Mouse (Mus musculus): ENCODE measurements around the gene Kcnj2. TPM values are rescaled to one million over a fixed set of nuclear protein-coding genes. Genes with fewer than 3 reads are reported as not detected.

The Kcnj2 gene
- polyA plus RNA-seq, 1 experiment = 2.9 TPM

GRCm38 (mm10) chr11:111078107-111078506 lies 12.1 kb downstream of the Kcnj2 start:
- 11% methylated on average over 11 of the region's 11 CpGs for WGBS
- no peak overlapping the region for H3K4me3 ChIP-seq (replicated peaks; ENCODE audit: control insufficient read depth, low read depth, low read length)
- H3K27ac ChIP-seq (ENCODE audit: control insufficient read depth, insufficient read depth, low read depth, low read length, poor library complexity) = no peak overlapping the region
- no peaks in the 10 kb centered on the region for H3K4me1 ChIP-seq (ENCODE audit: control insufficient read depth, insufficient read depth, low read length)
- TF ChIP-seq CTCF (IDR thresholded peaks at IDR 0.05; ENCODE audit: control insufficient read depth, insufficient read depth, low read length) = no peak
- no peak for TF ChIP-seq POLR2A (IDR thresholded peaks at IDR 0.05; ENCODE audit: borderline replicate concordance, control insufficient read depth, low read depth, low read length)

- TF ChIP-seq POLR2A (IDR thresholded peaks at IDR 0.05; ENCODE audit: borderline replicate concordance, control insufficient read depth, low read depth, low read length) (no peak), CTCF (IDR thresholded peaks at IDR 0.05; ENCODE audit: control insufficient read depth, insufficient read depth, low read length) (no peak)
- H3K4me3 ChIP-seq (replicated peaks; ENCODE audit: control insufficient read depth, low read depth, low read length) = no peak overlapping the region
- 61% methylated on average over 2 of the region's 2 CpGs for WGBS
- H3K4me1 ChIP-seq (ENCODE audit: control insufficient read depth, insufficient read depth, low read length) = no peaks in the 10 kb centered on the region
- no peak overlapping the region for H3K27ac ChIP-seq (ENCODE audit: control insufficient read depth, insufficient read depth, low read depth, low read length, poor library complexity)
Measured at GRCm38 (mm10) chr11:111083009-111083408, 17.0 kb downstream of the Kcnj2 start.

- WGBS = 84% methylated on average over 6 of the region's 6 CpGs
- H3K4me3 ChIP-seq (replicated peaks; ENCODE audit: control insufficient read depth, low read depth, low read length) = no peak overlapping the region
- H3K27ac ChIP-seq (ENCODE audit: control insufficient read depth, insufficient read depth, low read depth, low read length, poor library complexity) = no peak overlapping the region
- TF ChIP-seq CTCF (IDR thresholded peaks at IDR 0.05; ENCODE audit: control insufficient read depth, insufficient read depth, low read length) (no peak), POLR2A (IDR thresholded peaks at IDR 0.05; ENCODE audit: borderline replicate concordance, control insufficient read depth, low read depth, low read length) (no peak)
- no peaks in the 10 kb centered on the region; the same call in 1 of the 2 replicates for H3K4me1 ChIP-seq (ENCODE audit: control insufficient read depth, insufficient read depth, low read length)
Measured at GRCm38 (mm10) chr11:111086933-111087332, 21.0 kb downstream of the Kcnj2 start.

- no peak overlapping the region for H3K4me3 ChIP-seq (replicated peaks; ENCODE audit: control insufficient read depth, low read depth, low read length)
- H3K4me1 ChIP-seq (ENCODE audit: control insufficient read depth, insufficient read depth, low read length) = no peaks in the 10 kb centered on the region; the same call in 1 of the 2 replicates
- TF ChIP-seq POLR2A (IDR thresholded peaks at IDR 0.05; ENCODE audit: borderline replicate concordance, control insufficient read depth, low read depth, low read length) (no peak), CTCF (IDR thresholded peaks at IDR 0.05; ENCODE audit: control insufficient read depth, insufficient read depth, low read length) (no peak)
- H3K27ac ChIP-seq (ENCODE audit: control insufficient read depth, insufficient read depth, low read depth, low read length, poor library complexity) = no peak overlapping the region
Measured at GRCm38 (mm10) chr11:111088226-111088625, 22.3 kb downstream of the Kcnj2 start.

- 4% methylated on average over 3 of the region's 3 CpGs for WGBS
- TF ChIP-seq CTCF (IDR thresholded peaks at IDR 0.05; ENCODE audit: control insufficient read depth, insufficient read depth, low read length) = no peak
- TF ChIP-seq POLR2A (IDR thresholded peaks at IDR 0.05; ENCODE audit: borderline replicate concordance, control insufficient read depth, low read depth, low read length) = no peak
- H3K4me3 ChIP-seq (replicated peaks; ENCODE audit: control insufficient read depth, low read depth, low read length) = no peak overlapping the region
- H3K4me1 ChIP-seq (ENCODE audit: control insufficient read depth, insufficient read depth, low read length) = no peaks in the 10 kb centered on the region; the same call in 1 of the 2 replicates
- H3K27ac ChIP-seq (ENCODE audit: control insufficient read depth, insufficient read depth, low read depth, low read length, poor library complexity) = no peak overlapping the region
Measured at GRCm38 (mm10) chr11:111088812-111089211, 22.8 kb downstream of the Kcnj2 start.

- TF ChIP-seq CTCF (IDR thresholded peaks at IDR 0.05; ENCODE audit: control insufficient read depth, insufficient read depth, low read length) (no peak), POLR2A (IDR thresholded peaks at IDR 0.05; ENCODE audit: borderline replicate concordance, control insufficient read depth, low read depth, low read length) (no peak)
- WGBS = 82% methylated on average over 6 of the region's 6 CpGs
- H3K27ac ChIP-seq (ENCODE audit: control insufficient read depth, insufficient read depth, low read depth, low read length, poor library complexity) = no peak overlapping the region
- H3K4me1 ChIP-seq (ENCODE audit: control insufficient read depth, insufficient read depth, low read length) = no peaks in the 10 kb centered on the region; the same call in 1 of the 2 replicates
- no peak overlapping the region for H3K4me3 ChIP-seq (replicated peaks; ENCODE audit: control insufficient read depth, low read depth, low read length)
Measured at GRCm38 (mm10) chr11:111091117-111091516, 25.2 kb downstream of the Kcnj2 start.

- no peak for TF ChIP-seq POLR2A (IDR thresholded peaks at IDR 0.05; ENCODE audit: borderline replicate concordance, control insufficient read depth, low read depth, low read length)
- TF ChIP-seq CTCF (IDR thresholded peaks at IDR 0.05; ENCODE audit: control insufficient read depth, insufficient read depth, low read length) = no peak
- no peaks in the 10 kb centered on the region; the same call in 1 of the 2 replicates for H3K4me1 ChIP-seq (ENCODE audit: control insufficient read depth, insufficient read depth, low read length)
- 10% methylated on average over 2 of the region's 2 CpGs for WGBS
- no peak overlapping the region for H3K27ac ChIP-seq (ENCODE audit: control insufficient read depth, insufficient read depth, low read depth, low read length, poor library complexity)
- no peak overlapping the region for H3K4me3 ChIP-seq (replicated peaks; ENCODE audit: control insufficient read depth, low read depth, low read length)
Measured at GRCm38 (mm10) chr11:111092967-111093366, 27.0 kb downstream of the Kcnj2 start.

- Histone ChIP-seq H3K4me1 (ENCODE audit: control insufficient read depth, insufficient read depth, low read length) (no peaks in the 10 kb centered on the region; the same call in 1 of the 2 replicates), H3K27ac (ENCODE audit: control insufficient read depth, insufficient read depth, low read depth, low read length, poor library complexity) (no peak overlapping the region; the same call in 1 of the 2 replicates), H3K4me3 (replicated peaks; ENCODE audit: control insufficient read depth, low read depth, low read length) (no peak overlapping the region)
- WGBS = 5% methylated on average over 5 of the region's 5 CpGs
- TF ChIP-seq CTCF (IDR thresholded peaks at IDR 0.05; ENCODE audit: control insufficient read depth, insufficient read depth, low read length) = no peak
- no peak for TF ChIP-seq POLR2A (IDR thresholded peaks at IDR 0.05; ENCODE audit: borderline replicate concordance, control insufficient read depth, low read depth, low read length)
Measured at GRCm38 (mm10) chr11:111096612-111097011, 30.6 kb downstream of the Kcnj2 start.

GRCm38 (mm10) chr11:111100131-111100530 lies 34.2 kb downstream of the Kcnj2 start:
- Histone ChIP-seq H3K27ac (ENCODE audit: control insufficient read depth, insufficient read depth, low read depth, low read length, poor library complexity) (no peak overlapping the region), H3K4me3 (replicated peaks; ENCODE audit: control insufficient read depth, low read depth, low read length) (no peak overlapping the region), H3K4me1 (ENCODE audit: control insufficient read depth, insufficient read depth, low read length) (no peaks in the 10 kb centered on the region; the same call in 1 of the 2 replicates)
- no peak for TF ChIP-seq POLR2A (IDR thresholded peaks at IDR 0.05; ENCODE audit: borderline replicate concordance, control insufficient read depth, low read depth, low read length)
- TF ChIP-seq CTCF (IDR thresholded peaks at IDR 0.05; ENCODE audit: control insufficient read depth, insufficient read depth, low read length) = no peak
- WGBS = 81% methylated on average over 2 of the region's 2 CpGs

All from bone marrow, adult 2 months (tissue).